Mouse (Mus musculus): ENCODE results near the gene Prkd1. TPM values are rescaled to one million over a fixed set of nuclear protein-coding genes. Genes with fewer than 3 reads are reported as not detected.

The Prkd1 gene
- total RNA-seq, 1 experiment from 2014 or later, result not detected

DNA sequence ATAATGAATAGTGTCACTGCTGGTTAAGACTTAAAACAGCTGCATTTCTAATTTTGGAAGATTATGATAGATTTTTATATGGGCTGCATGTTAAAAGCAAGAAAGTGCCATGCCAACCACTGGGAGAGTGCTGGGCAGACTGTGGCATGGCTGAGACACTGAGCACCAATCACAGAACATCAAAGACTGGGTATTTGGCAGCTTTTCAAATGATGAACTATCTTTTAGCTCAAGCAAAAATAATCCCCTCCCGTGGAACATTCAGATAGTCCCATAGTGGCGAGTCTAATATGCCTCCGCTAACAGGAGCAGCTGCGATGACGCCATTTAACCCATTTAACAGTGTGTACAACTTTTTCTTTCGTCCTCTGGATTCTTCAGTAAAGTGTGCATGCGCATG is 169.1 kb downstream of the Prkd1 start:
- no peak for ATAC-seq (ENCODE audit: extremely low read depth, insufficient number of reproducible peaks, low FRiP score, poor library complexity, severe bottlenecking)

DNA sequence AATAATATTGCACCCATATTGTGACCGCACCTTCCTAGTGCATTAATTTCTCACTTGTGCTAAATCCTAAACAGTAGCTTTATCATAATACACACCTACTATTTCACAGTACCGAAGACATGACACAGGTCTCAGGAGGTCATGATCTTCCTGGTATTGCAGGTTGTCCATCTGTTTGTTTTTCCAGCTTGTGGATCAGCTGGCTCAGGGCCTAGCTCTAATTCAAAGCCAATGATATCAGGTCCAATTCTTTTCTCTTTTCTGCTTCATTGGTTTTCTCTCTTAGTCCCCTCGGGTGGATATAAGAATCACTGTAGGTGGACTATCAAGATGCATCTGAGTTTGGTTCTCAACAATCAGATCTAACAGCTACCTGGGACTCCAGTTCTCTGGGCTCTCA is 191.7 kb downstream of the Prkd1 start:
- no peak for ATAC-seq (ENCODE audit: extremely low read depth, insufficient number of reproducible peaks, low FRiP score, poor library complexity, severe bottlenecking)

DNA sequence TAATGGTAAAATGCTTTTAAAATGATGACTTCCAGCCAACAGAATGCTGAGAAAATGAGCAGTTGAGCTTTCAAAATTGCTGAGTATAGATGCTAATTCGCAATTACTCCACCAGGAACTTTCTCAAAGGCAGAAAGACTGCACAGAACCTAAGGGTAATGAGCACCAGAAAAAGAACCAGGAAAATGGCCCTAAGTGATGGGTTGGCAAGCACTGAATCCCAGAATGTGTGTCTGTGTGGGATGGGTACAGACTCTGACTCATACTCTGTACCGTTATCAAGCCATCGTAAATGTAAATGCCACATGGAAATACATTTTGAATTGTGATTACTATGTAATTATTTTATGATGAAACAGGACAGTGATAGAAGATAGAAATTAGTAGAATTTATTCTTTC is 197.1 kb downstream of the Prkd1 start:
- ATAC-seq (ENCODE audit: extremely low read depth, insufficient number of reproducible peaks, low FRiP score, poor library complexity, severe bottlenecking), result no peak

DNA sequence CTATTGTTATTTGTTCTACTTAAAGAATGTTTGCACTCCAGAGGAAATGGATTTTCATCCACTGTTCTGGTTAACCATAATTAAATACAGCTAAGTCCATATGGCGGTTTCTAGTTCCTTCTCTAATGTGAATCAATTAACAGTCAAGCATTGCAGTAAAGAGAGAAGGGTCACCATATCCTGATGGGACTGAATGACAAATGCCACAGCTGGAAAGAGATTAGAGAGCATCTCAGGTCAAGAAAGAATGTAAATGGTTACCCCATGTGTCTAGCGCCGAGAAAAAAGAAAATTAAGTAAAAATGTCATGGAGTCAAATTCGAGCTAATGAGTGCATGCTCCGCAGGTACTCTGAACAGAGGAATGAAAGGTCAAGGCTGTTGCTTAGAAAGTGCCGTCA is 212.2 kb downstream of the Prkd1 start:
- no peak for ATAC-seq (ENCODE audit: extremely low read depth, insufficient number of reproducible peaks, low FRiP score, poor library complexity, severe bottlenecking)

DNA sequence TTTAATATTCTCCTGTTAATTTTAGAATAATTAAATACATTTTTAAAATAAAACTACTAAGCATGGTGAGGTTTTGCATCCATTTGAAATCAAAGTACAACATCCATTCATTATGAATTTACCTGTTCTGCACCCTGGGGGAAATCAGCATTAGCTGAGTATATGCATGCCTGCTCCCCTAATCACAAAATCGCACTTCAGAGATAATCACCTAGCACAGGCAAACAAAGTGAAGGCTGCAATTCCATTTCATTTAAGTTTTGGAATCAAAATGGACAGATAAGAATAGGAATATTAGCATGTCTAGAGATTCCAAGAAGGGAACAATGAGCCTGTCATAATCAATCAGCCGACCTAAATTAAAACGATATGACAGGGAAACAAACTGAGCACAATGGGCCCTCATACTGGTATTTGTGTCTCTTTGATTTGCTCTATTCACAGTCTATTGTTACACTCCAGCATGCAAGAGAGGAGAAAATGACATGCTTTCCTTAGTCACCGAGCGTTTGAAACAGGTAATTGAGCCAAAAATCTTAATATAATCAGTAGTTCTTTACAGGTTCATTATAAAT is 218.7 kb downstream of the Prkd1 start:
- no peak for ATAC-seq (ENCODE audit: extremely low read depth, insufficient number of reproducible peaks, low FRiP score, poor library complexity, severe bottlenecking)

DNA sequence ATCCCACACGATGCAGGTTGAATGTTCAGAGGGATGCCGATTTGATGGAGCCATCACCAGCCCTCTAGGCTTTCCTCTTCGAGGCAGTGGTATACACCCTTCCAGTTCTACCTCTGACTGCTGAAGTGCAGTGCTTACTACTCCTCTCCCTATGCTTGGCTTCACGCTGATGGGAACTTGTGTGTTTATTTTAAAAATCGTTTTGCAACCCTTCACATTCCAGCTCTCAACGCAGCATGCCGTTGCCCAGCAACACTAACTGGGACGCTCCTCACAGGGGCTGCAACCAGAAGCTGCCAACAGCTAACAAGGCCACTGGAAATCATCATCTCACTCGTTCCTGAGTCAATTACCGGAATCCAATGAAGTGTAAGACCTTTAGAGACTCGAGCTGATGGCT is 296.5 kb downstream of the Prkd1 start:
- ATAC-seq (ENCODE audit: extremely low read depth, insufficient number of reproducible peaks, low FRiP score, poor library complexity, severe bottlenecking), result no peak

DNA sequence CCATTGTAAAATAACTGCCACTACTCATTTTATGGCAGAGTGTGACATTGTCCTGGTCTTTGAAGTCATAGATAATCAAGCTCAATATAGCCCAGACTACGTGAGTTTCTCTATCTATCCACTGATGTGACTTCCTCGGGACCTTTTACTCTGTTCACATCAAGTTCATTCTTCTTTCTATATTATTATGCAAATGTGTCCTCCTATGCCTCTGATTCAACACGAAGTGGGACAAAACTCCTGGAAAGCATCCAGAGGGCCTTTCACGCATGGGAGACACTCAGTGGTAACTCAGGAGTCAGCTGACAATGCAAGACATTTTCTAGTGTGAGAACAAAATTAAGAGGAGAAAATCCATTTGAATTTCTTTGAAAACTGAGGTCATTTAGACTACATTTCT is 315.7 kb downstream of the Prkd1 start:
- ATAC-seq (ENCODE audit: extremely low read depth, insufficient number of reproducible peaks, low FRiP score, poor library complexity, severe bottlenecking), result no peak

DNA sequence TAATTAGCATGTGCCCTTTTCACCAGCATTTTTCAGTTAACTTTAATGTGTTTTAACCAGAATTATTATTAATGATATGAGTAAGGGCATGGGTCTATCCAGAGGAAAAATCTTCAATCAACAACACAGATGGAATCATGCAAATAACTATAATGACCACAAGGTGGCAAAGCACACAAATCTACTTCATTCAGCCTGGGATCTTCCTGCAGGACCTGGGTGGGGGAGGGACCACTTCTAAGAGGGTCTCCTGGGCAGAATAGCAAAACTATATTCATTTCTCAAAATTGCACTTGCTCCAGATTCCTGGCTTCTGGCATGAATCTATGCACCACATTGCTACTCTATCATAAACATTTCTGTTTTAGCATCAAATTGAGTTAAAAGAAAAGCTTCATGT is 334.3 kb downstream of the Prkd1 start:
- no peak for ATAC-seq (ENCODE audit: extremely low read depth, insufficient number of reproducible peaks, low FRiP score, poor library complexity, severe bottlenecking)

DNA sequence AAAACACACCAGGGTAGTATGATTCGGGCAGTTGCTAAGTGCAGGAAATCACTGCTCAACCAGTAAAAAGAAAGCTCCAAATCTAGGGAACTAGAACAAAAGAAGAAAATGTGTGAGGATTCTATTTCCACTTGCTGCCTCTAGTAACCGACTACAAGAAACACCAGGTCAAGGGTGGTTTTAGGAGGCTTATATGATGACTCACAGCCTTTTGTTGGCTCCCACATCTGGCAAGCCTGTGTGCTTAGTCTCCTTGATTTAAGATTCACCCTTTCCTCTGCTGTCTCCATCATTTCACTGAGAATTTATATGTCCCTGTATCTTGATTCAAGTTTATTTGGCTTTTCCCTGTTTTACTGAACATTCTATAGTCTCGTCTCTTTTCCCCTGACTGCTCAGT is 339.6 kb downstream of the Prkd1 start:
- no peak for ATAC-seq (ENCODE audit: extremely low read depth, insufficient number of reproducible peaks, low FRiP score, poor library complexity, severe bottlenecking)

DNA sequence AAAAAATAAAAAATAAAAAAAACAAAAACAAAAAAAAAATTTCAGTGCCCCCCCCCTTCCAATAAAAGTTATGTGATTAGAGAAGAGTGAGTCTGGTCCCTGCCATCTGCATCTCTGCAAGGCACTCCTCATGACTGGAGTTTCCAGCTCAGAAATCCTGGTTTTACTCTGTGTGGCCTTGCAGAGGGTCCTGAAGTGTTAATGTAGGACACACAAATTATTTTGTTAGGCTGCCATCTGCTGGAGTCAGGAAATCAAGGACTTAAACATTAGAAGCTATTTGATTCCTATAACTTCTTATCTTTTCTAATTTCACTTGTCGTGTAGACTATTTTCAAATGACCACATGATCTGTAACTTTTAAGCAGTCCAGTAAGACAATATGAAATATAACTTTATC is 347.6 kb downstream of the Prkd1 start:
- ATAC-seq (ENCODE audit: extremely low read depth, insufficient number of reproducible peaks, low FRiP score, poor library complexity, severe bottlenecking), result no peak

DNA sequence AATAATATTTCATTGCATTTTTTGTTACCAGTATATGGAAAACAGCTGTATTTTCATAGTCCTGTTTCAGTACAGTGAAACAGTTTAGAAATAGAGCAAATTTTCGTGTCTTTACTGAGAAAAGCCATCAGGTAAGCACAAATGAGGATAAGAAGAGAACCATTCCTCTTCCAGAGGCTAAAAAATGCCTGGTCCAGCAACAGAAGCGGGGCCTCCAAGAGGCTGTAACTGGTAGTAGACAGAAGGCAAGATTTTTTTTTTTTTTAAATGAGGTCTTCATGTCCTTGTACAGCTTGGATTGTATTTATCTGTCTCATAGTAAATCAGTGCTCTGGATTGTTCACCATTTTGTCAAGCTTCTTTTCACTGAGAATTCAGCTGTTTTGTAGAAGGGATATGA is 352.8 kb downstream of the Prkd1 start:
- ATAC-seq (ENCODE audit: extremely low read depth, insufficient number of reproducible peaks, low FRiP score, poor library complexity, severe bottlenecking), result no peak

DNA sequence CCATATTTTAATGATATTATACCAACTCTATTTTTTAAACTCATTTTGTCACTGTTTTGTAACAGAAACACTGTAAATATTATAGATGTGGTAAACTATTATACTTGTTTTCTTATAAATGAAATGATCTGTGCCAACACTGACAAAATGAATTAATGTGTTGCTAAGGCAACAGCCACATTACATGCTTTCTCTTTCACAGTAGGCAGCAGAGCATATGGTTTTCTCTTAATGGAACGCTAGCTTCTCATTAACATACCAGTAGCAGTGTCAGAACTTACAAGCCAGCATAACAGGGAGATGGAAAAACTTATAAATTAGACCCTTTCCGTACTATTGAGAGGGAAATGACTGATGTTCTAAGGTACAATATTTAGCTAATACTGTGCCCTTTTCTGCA is 353.3 kb downstream of the Prkd1 start:
- no peak for ATAC-seq (ENCODE audit: extremely low read depth, insufficient number of reproducible peaks, low FRiP score, poor library complexity, severe bottlenecking)

DNA sequence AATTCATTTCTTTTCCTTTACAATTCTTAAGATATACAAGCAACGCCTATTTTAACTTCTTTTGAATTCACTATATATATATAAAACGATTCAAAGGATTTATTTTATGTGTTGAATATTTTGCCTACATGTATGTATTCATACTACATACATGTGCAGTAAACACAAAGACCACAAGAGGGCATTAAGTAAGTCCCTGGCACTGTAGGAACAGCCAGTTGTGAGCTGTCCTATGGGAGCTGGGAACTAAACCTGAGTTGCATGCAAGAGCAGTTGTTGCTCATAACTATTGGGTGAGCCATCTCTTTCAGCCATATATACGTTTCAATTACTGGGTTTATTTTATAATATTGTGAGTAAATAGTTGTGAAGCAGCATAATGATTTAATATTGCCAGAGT is 356.1 kb downstream of the Prkd1 start:
- ATAC-seq (ENCODE audit: extremely low read depth, insufficient number of reproducible peaks, low FRiP score, poor library complexity, severe bottlenecking), result no peak
